ENCODE assay signal across 8 mouse cellular contexts in the genomic region with DNA sequence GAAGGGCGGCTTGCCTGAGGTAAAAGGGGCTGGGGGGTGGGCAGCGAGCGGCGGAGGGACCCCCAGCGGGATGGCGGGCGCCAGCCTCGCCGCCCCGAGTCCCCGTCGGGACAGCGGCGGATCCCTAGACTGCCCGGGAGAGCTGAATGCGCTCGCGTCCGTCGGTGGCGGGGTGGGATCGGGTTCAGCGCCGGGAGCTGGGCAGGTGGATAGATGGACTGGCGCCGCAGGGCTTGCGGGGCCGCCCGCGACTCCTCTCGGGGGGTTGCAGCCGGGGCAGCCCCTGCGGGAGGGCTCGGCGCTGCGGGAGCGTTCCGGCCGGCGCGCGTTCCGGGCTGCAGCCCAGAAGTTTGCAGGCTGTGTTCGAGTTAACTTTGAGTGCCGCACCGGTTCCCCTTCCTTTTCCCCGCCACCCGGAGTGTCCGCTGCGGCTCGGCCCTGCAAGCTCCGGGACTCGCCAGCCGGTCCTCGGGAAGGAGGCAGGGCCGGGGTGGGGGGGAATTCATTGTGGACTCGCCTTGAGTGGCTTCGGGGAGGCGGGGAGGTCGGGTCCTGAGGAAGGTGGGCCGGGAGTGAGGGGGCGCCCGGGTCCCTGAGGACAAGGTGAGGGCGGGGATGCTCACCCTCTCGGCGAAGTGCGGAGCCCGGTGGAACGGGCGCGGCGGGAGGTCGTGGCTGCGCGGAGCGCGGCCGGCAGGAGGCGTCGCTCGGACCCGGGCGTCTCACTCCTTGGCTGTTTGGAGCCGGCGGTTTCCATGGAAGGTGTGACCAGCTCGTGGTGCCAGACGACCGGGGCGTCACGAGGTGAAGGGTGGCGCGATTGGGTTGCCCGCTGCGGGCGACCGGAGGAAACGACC. TPM values are rescaled to one million over a fixed set of nuclear protein-coding genes. Genes with fewer than 3 reads are reported as not detected.
A peak's percentile ranks its signal among the peaks of the same experiment; 100 is the strongest.
DNase-seq lines count a peak whose midpoint lies in the region; ATAC-seq and TF ChIP-seq lines count a peak whose summit lies in the region.

No protein-coding gene starts in this region.

- ATAC-seq in hindbrain, embryonic 16.5 days: peak; percentile 26

- peak; percentile 88 for DNase-seq in R1 (ENCODE audit: low read depth, low spot score)
- peak; percentile 75 to 82 for DNase-seq in cerebellum, postnatal 25 days
- peak; percentile 82 for DNase-seq in gastrocnemius, adult 2 months
- DNase-seq in left cerebral cortex, adult 11 months (ENCODE audit: low spot score): peak; percentile 25
- DNase-seq in lung, postnatal 36 days: peak; percentile 82
- peak; percentile 77 for DNase-seq in retina, embryonic 14.5 days (ENCODE audit: low spot score)
- peak; percentile 64 for DNase-seq in thymus, postnatal 25 days

- H3K27me3 ChIP-seq in hindbrain, embryonic 16.5 days (replicated peaks; ENCODE audit: control insufficient read depth, insufficient read depth, low read length): no peaks in the 10 kb centered on the region

- H3K4me1 ChIP-seq in hindbrain, embryonic 16.5 days (ENCODE audit: control insufficient read depth, insufficient read depth, low read depth, low read length): peaks cover 6% of the 10 kb centered on the region; the same call in 1 of the 2 replicates

- H3K4me2 ChIP-seq in hindbrain, embryonic 16.5 days (ENCODE audit: low read length): peak overlapping the region; percentile 79

- peak overlapping the region; percentile 95 for H3K9ac ChIP-seq in hindbrain, embryonic 16.5 days (ENCODE audit: low read depth, low read length)

- TF ChIP-seq CTCF in gastrocnemius, adult 2 months (IDR thresholded peaks at IDR 0.05): peak; percentile 59

- no peaks in the 10 kb centered on the region for H3K36me3 ChIP-seq in hindbrain, embryonic 16.5 days (ENCODE audit: control insufficient read depth, insufficient read depth, low read length)

- intact Hi-C loops in gastrocnemius, adult 2 months (cut with DNase I): loop anchor here (2.0 to 5.0 kb wide), 5 partner anchors 77 to 400 kb away; no protein-coding TSS in a partner anchor

- under 1% methylated on average over 80 of the region's 97 CpGs for WGBS in hindbrain, embryonic 16.5 days

- no peaks in the 10 kb centered on the region for H3K9me3 ChIP-seq in hindbrain, embryonic 16.5 days (ENCODE audit: control insufficient read depth, low read length)

- H3K4me3 ChIP-seq in gastrocnemius, adult 2 months: peak overlapping the region; percentile 95
- peak overlapping the region; percentile 96 for H3K4me3 ChIP-seq in hindbrain, embryonic 16.5 days (ENCODE audit: low read length)

- H3K27ac ChIP-seq in gastrocnemius, adult 2 months: peak overlapping the region; percentile 99
- peak overlapping the region; percentile 99 for H3K27ac ChIP-seq in hindbrain, embryonic 16.5 days (ENCODE audit: low read depth, low read length)

RNA-seq across cellular contexts. Expression of a gene that starts 0.6 kb away (rescaled TPM):
- total RNA-seq in gastrocnemius, adult 2 months (2021): 10 to 100 TPM; 10.1 to 24.8 TPM
- polyA plus RNA-seq in hindbrain, embryonic 16.5 days (2015; fragmentation: Nextera tagmentation; extraction: Ambion mirVana): 31.8 and 34.8 TPM in 2 replicates

Comparison
In these comparisons a context has a peak if more than half of its experiments do, and no peak if none do; other contexts are left out.
1. Peak in every context shown above with its lines: DNase-seq, ATAC-seq, H3K4me3 ChIP-seq and H3K27ac ChIP-seq.
2. DNase-seq: peak in every context shown above with its lines; median percentile 88 in R1; 82 in gastrocnemius, adult 2 months; 82 in lung, postnatal 36 days; 78 in cerebellum, postnatal 25 days; 77 in retina, embryonic 14.5 days; 64 in thymus, postnatal 25 days; 25 in left cerebral cortex, adult 11 months.